Mouse (Mus musculus): ENCODE measurements around the gene Polr2i. TPM values are rescaled to one million over a fixed set of nuclear protein-coding genes. Genes with fewer than 3 reads are reported as not detected.
"Not testable (repeated sequence)": the region's sequence is repeated elsewhere in the genome, so short reads cannot be mapped to it uniquely, and the experiment has no call there.

The Polr2i gene
- polyA plus RNA-seq (2015; fragmentation: Nextera tagmentation; extraction: Ambion mirVana): 181 and 186 TPM in 2 replicates

GRCm38 (mm10) chr7:30231669-30232454 lies at the start of gene Polr2i, which contains the start of gene Tbcb:
Gene Polr2i, plus strand, starts transcription at chr7:30231948.
Gene Tbcb, minus strand, starts transcription at chr7:30232272.
- H3K27me3 ChIP-seq: no peaks in the 10 kb centered on the region
- peak; percentile 95 for ATAC-seq
- H3K4me1 ChIP-seq (replicated peaks): peaks cover 27% of the 10 kb centered on the region
- under 1% methylated on average over 67 of the region's 67 CpGs for WGBS
- H3K4me2 ChIP-seq (replicated peaks): peak within 1 kb of the TSS; percentile 77
- H3K9ac ChIP-seq (replicated peaks): peak within 1 kb of the TSS; percentile 78
- peak within 1 kb of the TSS; percentile 96 for H3K27ac ChIP-seq
- H3K36me3 ChIP-seq: peaks cover 54% of the 10 kb centered on the region
- H3K4me3 ChIP-seq (replicated peaks): peak within 1 kb of the TSS; percentile 70
- H3K9me3 ChIP-seq: no peaks in the 10 kb centered on the region

- H3K27me3 ChIP-seq; H3K4me3 ChIP-seq (replicated peaks); H3K9ac ChIP-seq (replicated peaks); H3K27ac ChIP-seq; ATAC-seq; H3K4me1 ChIP-seq (replicated peaks); H3K4me2 ChIP-seq (replicated peaks); H3K9me3 ChIP-seq: not testable (repeated sequence)
- peaks cover 54% of the 10 kb centered on the region for H3K36me3 ChIP-seq
- 72% methylated on average over 6 of the region's 7 CpGs for WGBS
Measured at GRCm38 (mm10) chr7:30183189-30183588, 48.6 kb upstream of the Polr2i start.

GRCm38 (mm10) chr7:30183879-30184289 lies 47.9 kb upstream of the Polr2i start, which contains the start of gene Cox7a1:
Gene Cox7a1, plus strand, starts transcription at chr7:30184144.
- Histone ChIP-seq H3K4me3 (replicated peaks) (peak within 1 kb of the TSS; percentile 13; the same call in 1 of the 2 replicates), H3K27ac (no peak within 1 kb of the TSS), H3K9ac (replicated peaks) (0 out of 2 replicates have a peak within 1 kb of the TSS, but pooled peaks have one; percentile 41), H3K4me2 (replicated peaks) (peak within 1 kb of the TSS; percentile 42), H3K4me1 (replicated peaks) (peaks cover 9% of the 10 kb centered on the region), H3K36me3 (peaks cover 54% of the 10 kb centered on the region), H3K9me3 (no peaks in the 10 kb centered on the region), H3K27me3 (no peaks in the 10 kb centered on the region)
- ATAC-seq: peak; percentile 37; the same call in 1 of the 2 replicates
- 1% methylated on average over 11 of the region's 11 CpGs for WGBS

- no peak overlapping the region for H3K4me3 ChIP-seq (replicated peaks)
- WGBS: 75% methylated on average over 13 of the region's 13 CpGs
- H3K9me3 ChIP-seq: no peaks in the 10 kb centered on the region
- no peak overlapping the region for H3K27ac ChIP-seq
- H3K4me1 ChIP-seq (replicated peaks): peaks cover 9% of the 10 kb centered on the region
- H3K4me2 ChIP-seq (replicated peaks): peak overlapping the region; percentile 42
- H3K36me3 ChIP-seq: peaks cover 56% of the 10 kb centered on the region
- H3K27me3 ChIP-seq: no peaks in the 10 kb centered on the region
- H3K9ac ChIP-seq (replicated peaks): no peak overlapping the region
- peak; percentile 10; the same call in 1 of the 2 replicates for ATAC-seq
Measured at GRCm38 (mm10) chr7:30184641-30185348, 47.0 kb upstream of the Polr2i start.

- peaks cover 77% of the 10 kb centered on the region for H3K36me3 ChIP-seq
- H3K4me1 ChIP-seq (replicated peaks): peaks cover 21% of the 10 kb centered on the region
- H3K27ac ChIP-seq: no peak overlapping the region
- no peak overlapping the region for H3K4me3 ChIP-seq (replicated peaks)
- WGBS: 92% methylated on average over 12 of the region's 12 CpGs
- no peaks in the 10 kb centered on the region for H3K9me3 ChIP-seq
- no peak overlapping the region for H3K4me2 ChIP-seq (replicated peaks)
- H3K27me3 ChIP-seq: no peaks in the 10 kb centered on the region
- no peak overlapping the region for H3K9ac ChIP-seq (replicated peaks)
- ATAC-seq: no peak
Measured at GRCm38 (mm10) chr7:30188344-30189115, 43.2 kb upstream of the Polr2i start.

GRCm38 (mm10) chr7:30189116-30189491 lies 42.6 kb upstream of the Polr2i start:
- Histone ChIP-seq H3K4me3 (replicated peaks) (no peak overlapping the region), H3K9ac (replicated peaks) (no peak overlapping the region), H3K4me1 (replicated peaks) (peaks cover 18% of the 10 kb centered on the region), H3K9me3 (no peaks in the 10 kb centered on the region), H3K4me2 (replicated peaks) (no peak overlapping the region), H3K27ac (no peak overlapping the region), H3K36me3 (peaks cover 77% of the 10 kb centered on the region), H3K27me3 (no peaks in the 10 kb centered on the region)
- WGBS: 91% methylated on average over 4 of the region's 4 CpGs
- ATAC-seq: no peak

GRCm38 (mm10) chr7:30192088-30192487 lies 39.7 kb upstream of the Polr2i start:
- no peak overlapping the region for H3K4me3 ChIP-seq (replicated peaks)
- peaks cover 19% of the 10 kb centered on the region for H3K4me1 ChIP-seq (replicated peaks)
- no peak for ATAC-seq
- H3K9me3 ChIP-seq: no peaks in the 10 kb centered on the region
- H3K9ac ChIP-seq (replicated peaks): 0 out of 2 replicates have a peak overlapping the region, but pooled peaks have one; percentile 82
- no peaks in the 10 kb centered on the region for H3K27me3 ChIP-seq
- 91% methylated on average over 12 of the region's 12 CpGs for WGBS
- H3K27ac ChIP-seq: no peak overlapping the region
- H3K4me2 ChIP-seq (replicated peaks): no peak overlapping the region
- H3K36me3 ChIP-seq: peaks cover 56% of the 10 kb centered on the region

- Histone ChIP-seq H3K36me3 (peaks cover 47% of the 10 kb centered on the region), H3K4me1 (replicated peaks) (peaks cover 19% of the 10 kb centered on the region), H3K27ac (0 out of 2 replicates have a peak overlapping the region, but pooled peaks have one; percentile 72), H3K9ac (replicated peaks) (peak overlapping the region; percentile 82), H3K9me3 (no peaks in the 10 kb centered on the region), H3K4me3 (replicated peaks) (peak overlapping the region; percentile 77), H3K4me2 (replicated peaks) (peak overlapping the region; percentile 75), H3K27me3 (no peaks in the 10 kb centered on the region)
- WGBS: 15% methylated on average over 9 of the region's 9 CpGs
- ATAC-seq: no peak
Measured at GRCm38 (mm10) chr7:30193013-30193412, 38.7 kb upstream of the Polr2i start.

GRCm38 (mm10) chr7:30193581-30194100 lies 38.1 kb upstream of the Polr2i start:
- Histone ChIP-seq H3K27me3 (no peaks in the 10 kb centered on the region), H3K9ac (replicated peaks) (peak overlapping the region; percentile 82), H3K36me3 (peaks cover 40% of the 10 kb centered on the region), H3K4me1 (replicated peaks) (peaks cover 23% of the 10 kb centered on the region), H3K4me3 (replicated peaks) (peak overlapping the region; percentile 77), H3K9me3 (no peaks in the 10 kb centered on the region), H3K27ac (peak overlapping the region; percentile 72), H3K4me2 (replicated peaks) (peak overlapping the region; percentile 75)
- WGBS: under 1% methylated on average over 26 of the region's 26 CpGs
- ATAC-seq: peak; percentile 58

GRCm38 (mm10) chr7:30194101-30194831 lies 37.5 kb upstream of the Polr2i start:
- no peaks in the 10 kb centered on the region for H3K9me3 ChIP-seq
- peak overlapping the region; percentile 75 for H3K4me2 ChIP-seq (replicated peaks)
- peak overlapping the region; percentile 72 for H3K27ac ChIP-seq
- peak overlapping the region; percentile 77 for H3K4me3 ChIP-seq (replicated peaks)
- no peaks in the 10 kb centered on the region for H3K27me3 ChIP-seq
- peak; percentile 37 for ATAC-seq
- peak overlapping the region; percentile 82 for H3K9ac ChIP-seq (replicated peaks)
- peaks cover 34% of the 10 kb centered on the region for H3K36me3 ChIP-seq
- peaks cover 24% of the 10 kb centered on the region for H3K4me1 ChIP-seq (replicated peaks)
- WGBS: under 1% methylated on average over 25 of the region's 26 CpGs

- H3K27me3 ChIP-seq: no peaks in the 10 kb centered on the region
- no peaks in the 10 kb centered on the region for H3K9me3 ChIP-seq
- ATAC-seq: peak; percentile 92
- H3K4me3 ChIP-seq (replicated peaks): peak overlapping the region; percentile 77
- peak overlapping the region; percentile 75 for H3K4me2 ChIP-seq (replicated peaks)
- H3K4me1 ChIP-seq (replicated peaks): peaks cover 24% of the 10 kb centered on the region
- H3K27ac ChIP-seq: peak overlapping the region; percentile 72
- under 1% methylated on average over 28 of the region's 28 CpGs for WGBS
- H3K9ac ChIP-seq (replicated peaks): peak overlapping the region; percentile 82
- H3K36me3 ChIP-seq: peaks cover 30% of the 10 kb centered on the region
Measured at GRCm38 (mm10) chr7:30194884-30195283, 36.9 kb upstream of the Polr2i start.
